Mouse (Mus musculus) testis, adult 2 months (tissue): ENCODE data around the gene Ano10.

Experiments
- CTCF ChIP-seq: fragments of 200-500 bp; IDR thresholded peaks from 2 replicates; pipeline ENCODE4 v1.5.1; 2012; ENCODE audit warnings: low read depth, mild to moderate bottlenecking, inconsistent platforms, low read length, moderate library complexity; ENCODE audit not compliant: control insufficient read depth, insufficient read depth, insufficient replicate concordance
- POLR2A ChIP-seq: fragments of 200-500 bp; IDR thresholded peaks from 2 replicates; pipeline ENCODE4 v1.6.1; 2012; ENCODE audit warnings: low read depth, mild to moderate bottlenecking, inconsistent platforms, low read length, moderate library complexity; ENCODE audit not compliant: control insufficient read depth

- TF ChIP-seq CTCF (no peak), POLR2A (no peak)
These were observed 106.7 kb downstream of the Ano10 start for GRCm38 (mm10) chr9:122187451-122187921.
